Mouse (Mus musculus): Measurements from ENCODE around the gene Spint2.

Spint2 gene

GRCm38 (mm10) chr7:29214846-29215245 is 66.9 kb downstream of the Spint2 start:
- CTCF ChIA-PET: interaction anchor here in 2 of 4 experiments (0.6 to 1.0 kb wide), 5 partner anchors 20 to 59 kb away, joined by 3 to 4 read pairs (median 4); no protein-coding TSS in a partner anchor
- POLR2A ChIA-PET: interaction anchor here (0.6 to 2.2 kb wide), 23 partner anchors 8 to 1713 kb away, joined by 3 to 23 read pairs (median 3); partner anchors contain the start of genes Yif1b (in 3 of the 4), Kcnk6 (in 2 of the 4), Psmd8 (in 2 of the 4) and 2200002D01Rik (in 1 of the 4)

GRCm38 (mm10) chr7:29214236-29214635 is 67.5 kb downstream of the Spint2 start:
- ChIA-PET CTCF (interaction anchor here in 2 of 4 experiments (0.6 to 2.3 kb wide), 12 partner anchors 21 to 550 kb away, joined by 3 to 7 read pairs (median 4); partner anchors contain the start of genes Ggn (in 1 of the 2), Ppp1r14a (in 1 of the 2) and Spred3 (in 1 of the 2)), POLR2A (interaction anchor here in 3 of 4 experiments (0.6 to 2.3 kb wide), 20 partner anchors 9 to 980 kb away, joined by 3 to 23 read pairs (median 4); partner anchors contain the start of genes Yif1b (in 2 of the 3), 2200002D01Rik (in 1 of the 3), Eif3k (in 1 of the 3) and Kcnk6 (in 1 of the 3))

GRCm38 (mm10) chr7:29213675-29214082 is 68.0 kb downstream of the Spint2 start, which contains the start of gene Catsperg1:
Gene Catsperg1, minus strand, starts transcription at chr7:29214035.
- POLR2A ChIA-PET: interaction anchor here in 3 of 4 experiments (0.6 to 2.3 kb wide), 19 partner anchors 9 to 1706 kb away, joined by 3 to 23 read pairs (median 4); partner anchors contain the start of genes Yif1b (in 2 of the 3), 2200002D01Rik (in 1 of the 3), Eif3k (in 1 of the 3) and Fam98c (in 1 of the 3)
- CTCF ChIA-PET: interaction anchor here in 2 of 4 experiments (0.6 to 2.3 kb wide), 9 partner anchors 21 to 551 kb away, joined by 3 to 7 read pairs (median 4); partner anchors contain the start of genes Ggn (in 1 of the 2), Ppp1r14a (in 1 of the 2) and Spred3 (in 1 of the 2)

GRCm38 (mm10) chr7:29212775-29213560 is 68.7 kb downstream of the Spint2 start:
- CTCF ChIA-PET: interaction anchor here in 2 of 4 experiments (0.5 to 2.3 kb wide), 10 partner anchors 22 to 957 kb away, joined by 3 to 7 read pairs (median 4); partner anchors contain the start of genes Ggn (in 1 of the 2), Spred3 (in 1 of the 2), Yif1b (in 1 of the 2) and Zfp146 (in 1 of the 2)
- POLR2A ChIA-PET: interaction anchor here in 3 of 4 experiments (0.6 to 2.3 kb wide), 39 partner anchors 16 to 1705 kb away, joined by 3 to 23 read pairs (median 4); partner anchors contain the start of genes 2200002D01Rik (in 3 of the 3), Eif3k (in 2 of the 3), Fam98c (in 2 of the 3) and Map4k1 (in 2 of the 3)

- ChIA-PET CTCF (interaction anchor here in 1 of 4 experiments (0.6 to 2.3 kb wide), 6 partner anchors 23 to 957 kb away, joined by 3 to 7 read pairs (median 5); partner anchors contain the start of genes Yif1b and Zfp146), POLR2A (interaction anchor here in 3 of 4 experiments (0.6 to 2.3 kb wide), 35 partner anchors 16 to 746 kb away, joined by 3 to 19 read pairs (median 4); partner anchors contain the start of genes 2200002D01Rik (in 3 of the 3), Eif3k (in 2 of the 3), Fam98c (in 2 of the 3) and Map4k1 (in 2 of the 3))
Measured at GRCm38 (mm10) chr7:29212199-29212765, 69.4 kb downstream of the Spint2 start.

GRCm38 (mm10) chr7:29211415-29212198 is 70.1 kb downstream of the Spint2 start:
- ChIA-PET POLR2A (interaction anchor here in 3 of 4 experiments (0.6 to 2.3 kb wide), 26 partner anchors 19 to 556 kb away, joined by 3 to 19 read pairs (median 4); partner anchors contain the start of genes 2200002D01Rik (in 3 of the 3), Fam98c (in 2 of the 3), Psmd8 (in 2 of the 3) and Yif1b (in 2 of the 3)), CTCF (interaction anchor here in 1 of 4 experiments (0.7 to 2.3 kb wide), 4 partner anchors 23 to 150 kb away, joined by 4 to 7 read pairs (median 6); partner anchors contain the start of gene Yif1b)

GRCm38 (mm10) chr7:29211013-29211412 is 70.7 kb downstream of the Spint2 start:
- ChIA-PET POLR2A (interaction anchor here in 2 of 4 experiments (0.7 to 1.3 kb wide), 7 partner anchors 18 to 828 kb away, joined by 3 read pairs; partner anchors contain the start of gene Psmd8 (in 1 of the 2)), CTCF (interaction anchor here in 1 of 4 experiments (0.7 kb wide), 1 partner anchor 33 kb away, joined by 4 read pairs; no protein-coding TSS in a partner anchor)
